Mouse (Mus musculus) activated CD4-positive, CD25-positive, alpha-beta regulatory T cell, adult 4 months (primary cell): ENCODE results near the gene Fgd1. TPM values are rescaled to one million over a fixed set of nuclear protein-coding genes. Genes with fewer than 3 reads are reported as not detected.

Source experiments
- ATAC-seq: one replicate; pipeline ENCODE4 v1.8.0; 2017
- polyA plus RNA-seq, 2 experiments: library from polyadenylated mRNA; unstranded; fragments of 100-300 nt; shearing (Covaris generic); gene quantifications; one replicate each; pipeline ENCODE4 v1.2.1; 2017

Fgd1 gene
- under 1 TPM in 1 of 2 experiments, not detected in 1; 0.42 TPM for polyA plus RNA-seq

GRCm38 (mm10) chrX:151045850-151046249, at the start of gene Fgd1:
Fgd1 (plus strand) TSS chrX:151046150.
- ATAC-seq, result no peak

- no peak for ATAC-seq
Observed at GRCm38 (mm10) chrX:150996775-150997174, 49.2 kb upstream of the Fgd1 start.

- peak; percentile 97 for ATAC-seq
Observed at GRCm38 (mm10) chrX:151016938-151017877, 28.7 kb upstream of the Fgd1 start, which contains the start of gene Gnl3l. Gnl3l (minus strand) TSS chrX:151017322.

GRCm38 (mm10) chrX:151017897-151018296, 28.1 kb upstream of the Fgd1 start:
- no peak for ATAC-seq

- no peak for ATAC-seq
Observed at GRCm38 (mm10) chrX:151018798-151019197, 27.2 kb upstream of the Fgd1 start.

GRCm38 (mm10) chrX:151031400-151031799, 14.6 kb upstream of the Fgd1 start:
- ATAC-seq, result no peak

- no peak for ATAC-seq
Observed at GRCm38 (mm10) chrX:151041223-151041622, 4.7 kb upstream of the Fgd1 start.

GRCm38 (mm10) chrX:151046321-151046720, 371 bp downstream of the Fgd1 start:
- ATAC-seq, result no peak

GRCm38 (mm10) chrX:151046777-151047430, 954 bp downstream of the Fgd1 start:
- ATAC-seq, result peak; percentile 46

- ATAC-seq, result no peak
Observed at GRCm38 (mm10) chrX:151047431-151048058, 1.6 kb downstream of the Fgd1 start.

- no peak for ATAC-seq
Observed at GRCm38 (mm10) chrX:151049661-151050215, 3.8 kb downstream of the Fgd1 start.

- ATAC-seq, result no peak
Observed at GRCm38 (mm10) chrX:151050337-151050736, 4.4 kb downstream of the Fgd1 start.

GRCm38 (mm10) chrX:151054489-151054888, 8.5 kb downstream of the Fgd1 start:
- ATAC-seq, result no peak

- ATAC-seq, result no peak
Observed at GRCm38 (mm10) chrX:151055559-151055958, 9.6 kb downstream of the Fgd1 start.

GRCm38 (mm10) chrX:151059346-151059745, 13.4 kb downstream of the Fgd1 start:
- no peak for ATAC-seq

GRCm38 (mm10) chrX:151061615-151062299, 15.8 kb downstream of the Fgd1 start:
- ATAC-seq, result no peak

GRCm38 (mm10) chrX:151066071-151066666, 20.2 kb downstream of the Fgd1 start:
- ATAC-seq, result no peak

GRCm38 (mm10) chrX:151067876-151068275, 21.9 kb downstream of the Fgd1 start:
- ATAC-seq, result no peak

- ATAC-seq, result no peak
Observed at GRCm38 (mm10) chrX:151076007-151076406, 30.1 kb downstream of the Fgd1 start.

- no peak for ATAC-seq
Observed at GRCm38 (mm10) chrX:151076941-151077485, 31.1 kb downstream of the Fgd1 start.

- no peak for ATAC-seq
Observed at GRCm38 (mm10) chrX:151085599-151085998, 39.6 kb downstream of the Fgd1 start.
